Mouse (Mus musculus) liver, adult 2 months (tissue): ENCODE results near the gene Tgfbr2.

Source experiments
- CTCF ChIP-seq: fragments of 200-500 bp; IDR thresholded peaks from 2 replicates; pipeline ENCODE4 v1.5.1; 2011; ENCODE audit warnings: low read depth, low read length, control low read depth
- POLR2A ChIP-seq: fragments of 200-500 bp; IDR thresholded peaks from 2 replicates; pipeline ENCODE4 v1.6.1; 2011; ENCODE audit warnings: low read length, control low read depth; ENCODE audit not compliant: insufficient read depth; ENCODE audit errors: extremely low read depth

DNA sequence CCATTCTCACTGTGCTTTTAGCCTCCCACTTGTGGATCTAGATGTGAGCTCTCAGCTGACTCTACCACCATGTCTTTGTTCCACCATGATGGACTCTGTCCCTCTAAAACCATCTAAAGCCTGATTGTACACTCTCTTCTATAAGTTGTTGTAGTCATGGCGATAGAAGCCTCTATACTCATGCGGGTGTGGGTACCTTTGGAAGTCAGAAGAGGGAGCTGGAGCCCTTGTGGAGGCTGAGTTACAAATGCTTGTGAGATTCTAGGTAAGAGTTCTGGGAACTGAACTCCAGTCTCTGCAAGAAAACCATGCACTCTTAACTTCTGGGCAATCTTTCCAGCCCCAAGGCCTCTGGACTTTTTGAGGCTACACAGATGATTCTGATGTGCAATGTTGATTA lies 40.7 kb downstream of the Tgfbr2 start:
- no peak for TF ChIP-seq POLR2A
- no peak for TF ChIP-seq CTCF
